Mouse (Mus musculus): ENCODE data around the gene Matn1. TPM values are rescaled to one million over a fixed set of nuclear protein-coding genes. Genes with fewer than 3 reads are reported as not detected.

Gene Matn1
- polyA plus RNA-seq, 1 experiment, result not detected

GRCm38 (mm10) chr4:130907200-130908069, 36.8 kb upstream of the Matn1 start:
- H3K4me3 ChIP-seq, result no peak overlapping the region
- H3K36me3 ChIP-seq (ENCODE audit: control insufficient read depth, insufficient read depth), result no peaks in the 10 kb centered on the region
- no peaks in the 10 kb centered on the region for H3K79me2 ChIP-seq (ENCODE audit: control insufficient read depth, insufficient read depth)
- no peak overlapping the region for H3K4me2 ChIP-seq (ENCODE audit: low read depth)
- TF ChIP-seq SRF (IDR thresholded peaks at IDR 0.05; ENCODE audit: control insufficient read depth, insufficient read length, low read depth) (no peak), MYOD1 (IDR thresholded peaks at IDR 0.05; ENCODE audit: control insufficient read depth in 1 of 3, insufficient read length in 2 of 3, low read depth in 2 of 3) (no peak), E2F4 (IDR thresholded peaks at IDR 0.05; ENCODE audit: insufficient read depth) (no peak), MAX (IDR thresholded peaks at IDR 0.05; ENCODE audit: low read depth) (no peak), REST (IDR thresholded peaks at IDR 0.05; ENCODE audit: insufficient read depth, insufficient read length) (no peak), USF1 (IDR thresholded peaks at IDR 0.05; ENCODE audit: low read depth) (no peak), MYOG (IDR thresholded peaks at IDR 0.05; ENCODE audit: control insufficient read depth in 1 of 3, insufficient read depth in 1 of 3, insufficient read length in 2 of 3, low read depth in 2 of 3) (no peak), POLR2AphosphoS2 (IDR thresholded peaks at IDR 0.05; ENCODE audit: insufficient read length, low read depth) (no peak), TCF3 (IDR thresholded peaks at IDR 0.05; ENCODE audit: insufficient read length, low read depth) (no peak), CEBPB (IDR thresholded peaks at IDR 0.05; ENCODE audit: insufficient read depth, poor library complexity, severe bottlenecking) (no peak), TCF12 (IDR thresholded peaks at IDR 0.05; ENCODE audit: insufficient read depth, poor library complexity, severe bottlenecking) (no peak), POLR2A (IDR thresholded peaks at IDR 0.05; ENCODE audit: insufficient read length, low read depth) (no peak)
- no peak overlapping the region for H3ac ChIP-seq (ENCODE audit: control insufficient read depth, insufficient read length)
- peaks cover 17% of the 10 kb centered on the region for H3K27me3 ChIP-seq (ENCODE audit: control insufficient read depth, insufficient read depth, insufficient read length)

- H3ac ChIP-seq (ENCODE audit: control insufficient read depth, insufficient read length), result no peak overlapping the region
- H3K36me3 ChIP-seq (ENCODE audit: control insufficient read depth, insufficient read depth), result no peaks in the 10 kb centered on the region
- H3K27me3 ChIP-seq (ENCODE audit: control insufficient read depth, insufficient read depth, insufficient read length), result peaks cover 17% of the 10 kb centered on the region
- no peak overlapping the region for H3K4me3 ChIP-seq
- H3K79me2 ChIP-seq (ENCODE audit: control insufficient read depth, insufficient read depth), result no peaks in the 10 kb centered on the region
- H3K4me2 ChIP-seq (ENCODE audit: low read depth), result no peak overlapping the region
- no peak for TF ChIP-seq USF1 (IDR thresholded peaks at IDR 0.05; ENCODE audit: low read depth)
- no peak for TF ChIP-seq POLR2AphosphoS2 (IDR thresholded peaks at IDR 0.05; ENCODE audit: insufficient read length, low read depth)
- TF ChIP-seq SRF (IDR thresholded peaks at IDR 0.05; ENCODE audit: control insufficient read depth, insufficient read length, low read depth), result no peak
- no peak for TF ChIP-seq E2F4 (IDR thresholded peaks at IDR 0.05; ENCODE audit: insufficient read depth)
- no peak for TF ChIP-seq MYOD1 (IDR thresholded peaks at IDR 0.05; ENCODE audit: control insufficient read depth in 1 of 3, insufficient read length in 2 of 3, low read depth in 2 of 3)
- no peak for TF ChIP-seq REST (IDR thresholded peaks at IDR 0.05; ENCODE audit: insufficient read depth, insufficient read length)
- no peak for TF ChIP-seq CEBPB (IDR thresholded peaks at IDR 0.05; ENCODE audit: insufficient read depth, poor library complexity, severe bottlenecking)
- no peak for TF ChIP-seq MAX (IDR thresholded peaks at IDR 0.05; ENCODE audit: low read depth)
- no peak for TF ChIP-seq TCF3 (IDR thresholded peaks at IDR 0.05; ENCODE audit: insufficient read length, low read depth)
- TF ChIP-seq TCF12 (IDR thresholded peaks at IDR 0.05; ENCODE audit: insufficient read depth, poor library complexity, severe bottlenecking), result no peak
- TF ChIP-seq MYOG (IDR thresholded peaks at IDR 0.05; ENCODE audit: control insufficient read depth in 1 of 3, insufficient read depth in 1 of 3, insufficient read length in 2 of 3, low read depth in 2 of 3), result no peak
- no peak for TF ChIP-seq POLR2A (IDR thresholded peaks at IDR 0.05; ENCODE audit: insufficient read length, low read depth)
These were observed 36.1 kb upstream of the Matn1 start for GRCm38 (mm10) chr4:130908133-130908532.

GRCm38 (mm10) chr4:130909167-130909874, 34.9 kb upstream of the Matn1 start:
- Histone ChIP-seq H3K36me3 (ENCODE audit: control insufficient read depth, insufficient read depth) (no peaks in the 10 kb centered on the region), H3K27me3 (ENCODE audit: control insufficient read depth, insufficient read depth, insufficient read length) (peaks cover 13% of the 10 kb centered on the region), H3K79me2 (ENCODE audit: control insufficient read depth, insufficient read depth) (no peaks in the 10 kb centered on the region), H3K4me3 (no peak overlapping the region), H3K4me2 (ENCODE audit: low read depth) (no peak overlapping the region), H3ac (ENCODE audit: control insufficient read depth, insufficient read length) (no peak overlapping the region)
- TF ChIP-seq REST (IDR thresholded peaks at IDR 0.05; ENCODE audit: insufficient read depth, insufficient read length), result no peak
- no peak for TF ChIP-seq E2F4 (IDR thresholded peaks at IDR 0.05; ENCODE audit: insufficient read depth)
- TF ChIP-seq POLR2A (IDR thresholded peaks at IDR 0.05; ENCODE audit: insufficient read length, low read depth), result no peak
- no peak for TF ChIP-seq MYOD1 (IDR thresholded peaks at IDR 0.05; ENCODE audit: control insufficient read depth in 1 of 3, insufficient read length in 2 of 3, low read depth in 2 of 3)
- TF ChIP-seq TCF3 (IDR thresholded peaks at IDR 0.05; ENCODE audit: insufficient read length, low read depth), result no peak
- TF ChIP-seq CEBPB (IDR thresholded peaks at IDR 0.05; ENCODE audit: insufficient read depth, poor library complexity, severe bottlenecking), result no peak
- TF ChIP-seq TCF12 (IDR thresholded peaks at IDR 0.05; ENCODE audit: insufficient read depth, poor library complexity, severe bottlenecking), result no peak
- TF ChIP-seq SRF (IDR thresholded peaks at IDR 0.05; ENCODE audit: control insufficient read depth, insufficient read length, low read depth), result no peak
- no peak for TF ChIP-seq MYOG (IDR thresholded peaks at IDR 0.05; ENCODE audit: control insufficient read depth in 1 of 3, insufficient read depth in 1 of 3, insufficient read length in 2 of 3, low read depth in 2 of 3)
- TF ChIP-seq POLR2AphosphoS2 (IDR thresholded peaks at IDR 0.05; ENCODE audit: insufficient read length, low read depth), result no peak
- TF ChIP-seq USF1 (IDR thresholded peaks at IDR 0.05; ENCODE audit: low read depth), result no peak
- TF ChIP-seq MAX (IDR thresholded peaks at IDR 0.05; ENCODE audit: low read depth), result no peak

- peaks cover 10% of the 10 kb centered on the region for H3K27me3 ChIP-seq (ENCODE audit: control insufficient read depth, insufficient read depth, insufficient read length)
- TF ChIP-seq TCF12 (IDR thresholded peaks at IDR 0.05; ENCODE audit: insufficient read depth, poor library complexity, severe bottlenecking) (no peak), USF1 (IDR thresholded peaks at IDR 0.05; ENCODE audit: low read depth) (no peak), MYOG (IDR thresholded peaks at IDR 0.05; ENCODE audit: control insufficient read depth in 1 of 3, insufficient read depth in 1 of 3, insufficient read length in 2 of 3, low read depth in 2 of 3) (no peak), POLR2AphosphoS2 (IDR thresholded peaks at IDR 0.05; ENCODE audit: insufficient read length, low read depth) (no peak), REST (IDR thresholded peaks at IDR 0.05; ENCODE audit: insufficient read depth, insufficient read length) (no peak), TCF3 (IDR thresholded peaks at IDR 0.05; ENCODE audit: insufficient read length, low read depth) (no peak), CEBPB (IDR thresholded peaks at IDR 0.05; ENCODE audit: insufficient read depth, poor library complexity, severe bottlenecking) (no peak), MYOD1 (IDR thresholded peaks at IDR 0.05; ENCODE audit: control insufficient read depth in 1 of 3, insufficient read length in 2 of 3, low read depth in 2 of 3) (no peak), SRF (IDR thresholded peaks at IDR 0.05; ENCODE audit: control insufficient read depth, insufficient read length, low read depth) (no peak), E2F4 (IDR thresholded peaks at IDR 0.05; ENCODE audit: insufficient read depth) (no peak), POLR2A (IDR thresholded peaks at IDR 0.05; ENCODE audit: insufficient read length, low read depth) (no peak), MAX (IDR thresholded peaks at IDR 0.05; ENCODE audit: low read depth) (no peak)
- no peaks in the 10 kb centered on the region for H3K36me3 ChIP-seq (ENCODE audit: control insufficient read depth, insufficient read depth)
- no peak overlapping the region for H3ac ChIP-seq (ENCODE audit: control insufficient read depth, insufficient read length)
- H3K79me2 ChIP-seq (ENCODE audit: control insufficient read depth, insufficient read depth), result no peaks in the 10 kb centered on the region
- H3K4me3 ChIP-seq, result no peak overlapping the region
- H3K4me2 ChIP-seq (ENCODE audit: low read depth), result no peak overlapping the region
These were observed 33.5 kb upstream of the Matn1 start for GRCm38 (mm10) chr4:130910666-130911065.

All from myocyte (in vitro differentiated cells).